Mouse (Mus musculus): Measurements from ENCODE around the gene 5730480H06Rik. TPM values are rescaled to one million over a fixed set of nuclear protein-coding genes. Genes with fewer than 3 reads are reported as not detected.

The 5730480H06Rik gene
- polyA plus RNA-seq, 1 experiment from 2014 or later, result 15.1 TPM

- Histone ChIP-seq H3K9ac (ENCODE audit: low read length) (peak overlapping the region; percentile 81), H3K9me3 (ENCODE audit: control insufficient read depth, low read length) (no peaks in the 10 kb centered on the region), H3K36me3 (ENCODE audit: control insufficient read depth, insufficient read depth, low read length) (peaks cover 27% of the 10 kb centered on the region), H3K4me3 (ENCODE audit: control insufficient read depth in 1 of 2, insufficient read depth in 1 of 2, low read depth in 1 of 2, low read length in 2 of 2) (peak overlapping the region; percentile 83 to 89), H3K4me2 (ENCODE audit: low read length) (peak overlapping the region; percentile 73), H3K27ac (replicated peaks in 1 of 2; ENCODE audit: control insufficient read depth in 1 of 2, insufficient read depth in 1 of 2, low read depth in 2 of 2, low read length in 2 of 2) (peak overlapping the region; percentile 40 to 56; a peak in 2 of 4 replicates), H3K27me3 (ENCODE audit: control insufficient read depth, insufficient read depth, low read length) (no peaks in the 10 kb centered on the region), H3K4me1 (ENCODE audit: control insufficient read depth in 2 of 2, insufficient read depth in 2 of 2, low read length in 2 of 2) (peaks cover 0 to 6% of the 10 kb centered on the region in 2 experiments; a peak in 1 of 4 replicates)
- under 1% methylated on average over 44 of the region's 44 CpGs for WGBS
- peak; percentile 97 for ATAC-seq (ENCODE audit: insufficient number of reproducible peaks, insufficient read depth, low FRiP score, low read depth)
Observed at GRCm38 (mm10) chr5:48371890-48372766, 44.4 kb downstream of the 5730480H06Rik start.

- H3K4me2 ChIP-seq (ENCODE audit: low read length), result no peak overlapping the region
- H3K27me3 ChIP-seq (ENCODE audit: control insufficient read depth, insufficient read depth, low read length), result no peaks in the 10 kb centered on the region
- no peak; the same call in 1 of the 2 replicates for ATAC-seq (ENCODE audit: insufficient number of reproducible peaks, insufficient read depth, low FRiP score, low read depth)
- H3K36me3 ChIP-seq (ENCODE audit: control insufficient read depth, insufficient read depth, low read length), result peaks cover 11% of the 10 kb centered on the region; the same call in 1 of the 2 replicates
- no peak overlapping the region for H3K9ac ChIP-seq (ENCODE audit: low read length)
- 51% methylated on average over 3 of the region's 3 CpGs for WGBS
- H3K9me3 ChIP-seq (ENCODE audit: control insufficient read depth, low read length), result no peaks in the 10 kb centered on the region
- H3K4me3 ChIP-seq (ENCODE audit: control insufficient read depth in 1 of 2, insufficient read depth in 1 of 2, low read depth in 1 of 2, low read length in 2 of 2), result no peak overlapping the region
- H3K27ac ChIP-seq (replicated peaks in 1 of 2; ENCODE audit: control insufficient read depth in 1 of 2, insufficient read depth in 1 of 2, low read depth in 2 of 2, low read length in 2 of 2), result no peak overlapping the region; a peak in 1 of 4 replicates
- H3K4me1 ChIP-seq (ENCODE audit: control insufficient read depth in 2 of 2, insufficient read depth in 2 of 2, low read length in 2 of 2), result no peaks in the 10 kb centered on the region
Observed at GRCm38 (mm10) chr5:48402497-48402896, 74.7 kb downstream of the 5730480H06Rik start.

- no peak overlapping the region for H3K4me2 ChIP-seq (ENCODE audit: low read length)
- 18% methylated on average over 4 of the region's 4 CpGs for WGBS
- no peak overlapping the region for H3K9ac ChIP-seq (ENCODE audit: low read length)
- no peaks in the 10 kb centered on the region; a peak in 1 of 4 replicates for H3K4me1 ChIP-seq (ENCODE audit: control insufficient read depth in 2 of 2, insufficient read depth in 2 of 2, low read length in 2 of 2)
- 0 out of 2 replicates have a peak, but pooled peaks cover 2% of the 10 kb centered on the region for H3K36me3 ChIP-seq (ENCODE audit: control insufficient read depth, insufficient read depth, low read length)
- H3K9me3 ChIP-seq (ENCODE audit: control insufficient read depth, low read length), result no peaks in the 10 kb centered on the region
- ATAC-seq (ENCODE audit: insufficient number of reproducible peaks, insufficient read depth, low FRiP score, low read depth), result 0 out of 2 replicates have a peak, but pooled peaks have one; percentile 50
- H3K4me3 ChIP-seq (ENCODE audit: control insufficient read depth in 1 of 2, insufficient read depth in 1 of 2, low read depth in 1 of 2, low read length in 2 of 2), result no peak overlapping the region
- H3K27me3 ChIP-seq (ENCODE audit: control insufficient read depth, insufficient read depth, low read length), result no peaks in the 10 kb centered on the region
- no peak overlapping the region for H3K27ac ChIP-seq (replicated peaks in 1 of 2; ENCODE audit: control insufficient read depth in 1 of 2, insufficient read depth in 1 of 2, low read depth in 2 of 2, low read length in 2 of 2)
Observed at GRCm38 (mm10) chr5:48408276-48408675, 80.5 kb downstream of the 5730480H06Rik start.

- Histone ChIP-seq H3K4me2 (ENCODE audit: low read length) (no peak overlapping the region), H3K27ac (replicated peaks in 1 of 2; ENCODE audit: control insufficient read depth in 1 of 2, insufficient read depth in 1 of 2, low read depth in 2 of 2, low read length in 2 of 2) (no peak overlapping the region), H3K9me3 (ENCODE audit: control insufficient read depth, low read length) (no peaks in the 10 kb centered on the region), H3K4me1 (ENCODE audit: control insufficient read depth in 2 of 2, insufficient read depth in 2 of 2, low read length in 2 of 2) (no peaks in the 10 kb centered on the region; a peak in 1 of 4 replicates), H3K4me3 (ENCODE audit: control insufficient read depth in 1 of 2, insufficient read depth in 1 of 2, low read depth in 1 of 2, low read length in 2 of 2) (no peak overlapping the region), H3K9ac (ENCODE audit: low read length) (no peak overlapping the region), H3K27me3 (ENCODE audit: control insufficient read depth, insufficient read depth, low read length) (no peaks in the 10 kb centered on the region), H3K36me3 (ENCODE audit: control insufficient read depth, insufficient read depth, low read length) (0 out of 2 replicates have a peak, but pooled peaks cover 1% of the 10 kb centered on the region)
- 74% methylated on average over 5 of the region's 5 CpGs for WGBS
- no peak for ATAC-seq (ENCODE audit: insufficient number of reproducible peaks, insufficient read depth, low FRiP score, low read depth)
Observed at GRCm38 (mm10) chr5:48410348-48410747, 82.6 kb downstream of the 5730480H06Rik start.

- H3K4me2 ChIP-seq (ENCODE audit: low read length), result no peak overlapping the region
- ATAC-seq (ENCODE audit: insufficient number of reproducible peaks, insufficient read depth, low FRiP score, low read depth), result no peak
- H3K4me1 ChIP-seq (ENCODE audit: control insufficient read depth in 2 of 2, insufficient read depth in 2 of 2, low read length in 2 of 2), result no peaks in the 10 kb centered on the region; a peak in 1 of 4 replicates
- no peak overlapping the region for H3K27ac ChIP-seq (replicated peaks in 1 of 2; ENCODE audit: control insufficient read depth in 1 of 2, insufficient read depth in 1 of 2, low read depth in 2 of 2, low read length in 2 of 2)
- no peak overlapping the region for H3K9ac ChIP-seq (ENCODE audit: low read length)
- no peaks in the 10 kb centered on the region for H3K9me3 ChIP-seq (ENCODE audit: control insufficient read depth, low read length)
- H3K27me3 ChIP-seq (ENCODE audit: control insufficient read depth, insufficient read depth, low read length), result no peaks in the 10 kb centered on the region
- WGBS, result 85% methylated on average over 4 of the region's 4 CpGs
- H3K4me3 ChIP-seq (ENCODE audit: control insufficient read depth in 1 of 2, insufficient read depth in 1 of 2, low read depth in 1 of 2, low read length in 2 of 2), result no peak overlapping the region
- H3K36me3 ChIP-seq (ENCODE audit: control insufficient read depth, insufficient read depth, low read length), result no peaks in the 10 kb centered on the region
Observed at GRCm38 (mm10) chr5:48411462-48411861, 83.7 kb downstream of the 5730480H06Rik start.

GRCm38 (mm10) chr5:48412261-48412660 lies 84.5 kb downstream of the 5730480H06Rik start:
- Histone ChIP-seq H3K27ac (replicated peaks in 1 of 2; ENCODE audit: control insufficient read depth in 1 of 2, insufficient read depth in 1 of 2, low read depth in 2 of 2, low read length in 2 of 2) (no peak overlapping the region), H3K27me3 (ENCODE audit: control insufficient read depth, insufficient read depth, low read length) (no peaks in the 10 kb centered on the region), H3K4me3 (ENCODE audit: control insufficient read depth in 1 of 2, insufficient read depth in 1 of 2, low read depth in 1 of 2, low read length in 2 of 2) (no peak overlapping the region), H3K4me1 (ENCODE audit: control insufficient read depth in 2 of 2, insufficient read depth in 2 of 2, low read length in 2 of 2) (no peaks in the 10 kb centered on the region; a peak in 1 of 4 replicates), H3K9me3 (ENCODE audit: control insufficient read depth, low read length) (no peaks in the 10 kb centered on the region), H3K36me3 (ENCODE audit: control insufficient read depth, insufficient read depth, low read length) (no peaks in the 10 kb centered on the region), H3K9ac (ENCODE audit: low read length) (no peak overlapping the region), H3K4me2 (ENCODE audit: low read length) (no peak overlapping the region)
- ATAC-seq (ENCODE audit: insufficient number of reproducible peaks, insufficient read depth, low FRiP score, low read depth), result no peak
- WGBS, result 89% methylated on average over 4 of the region's 4 CpGs

GRCm38 (mm10) chr5:48419741-48420140 lies 92.0 kb downstream of the 5730480H06Rik start:
- no peak overlapping the region for H3K27ac ChIP-seq (replicated peaks in 1 of 2; ENCODE audit: control insufficient read depth in 1 of 2, insufficient read depth in 1 of 2, low read depth in 2 of 2, low read length in 2 of 2)
- no peak overlapping the region for H3K4me3 ChIP-seq (ENCODE audit: control insufficient read depth in 1 of 2, insufficient read depth in 1 of 2, low read depth in 1 of 2, low read length in 2 of 2)
- no peak overlapping the region for H3K4me2 ChIP-seq (ENCODE audit: low read length)
- no peak overlapping the region for H3K9ac ChIP-seq (ENCODE audit: low read length)
- no peaks in the 10 kb centered on the region for H3K36me3 ChIP-seq (ENCODE audit: control insufficient read depth, insufficient read depth, low read length)
- H3K9me3 ChIP-seq (ENCODE audit: control insufficient read depth, low read length), result no peaks in the 10 kb centered on the region
- H3K27me3 ChIP-seq (ENCODE audit: control insufficient read depth, insufficient read depth, low read length), result no peaks in the 10 kb centered on the region
- ATAC-seq (ENCODE audit: insufficient number of reproducible peaks, insufficient read depth, low FRiP score, low read depth), result no peak
- H3K4me1 ChIP-seq (ENCODE audit: control insufficient read depth in 2 of 2, insufficient read depth in 2 of 2, low read length in 2 of 2), result no peaks in the 10 kb centered on the region
- 67% methylated on average over 2 of the region's 2 CpGs for WGBS

Data from heart, embryonic 14.5 days (tissue).